Mouse (Mus musculus): ENCODE measurements around the gene Iffo2.
A peak's percentile ranks its signal among the peaks of the same experiment; 100 is the strongest.

The Iffo2 gene

DNA sequence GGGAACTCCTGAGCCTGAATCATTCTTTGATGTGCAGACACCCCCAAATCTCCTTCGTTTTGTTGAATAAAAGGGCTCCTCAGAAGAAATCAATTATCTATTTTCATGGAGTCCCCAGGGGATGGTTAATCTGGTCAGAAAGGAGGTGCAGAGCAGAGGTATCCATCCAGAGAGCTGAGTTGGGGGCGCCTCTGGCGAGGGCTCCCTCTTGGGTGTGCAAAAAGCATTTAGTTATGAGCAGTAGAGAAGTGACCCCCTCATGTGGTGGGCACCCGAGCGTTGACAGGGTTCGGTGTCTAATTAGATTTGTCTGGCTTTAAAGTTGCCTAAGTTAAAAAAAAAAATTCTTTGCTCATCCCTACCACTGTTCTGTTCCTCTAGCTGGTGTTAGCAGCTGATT, 80.6 kb downstream of the Iffo2 start:
- DNase-seq (ENCODE audit: low spot score) = no peak

DNA sequence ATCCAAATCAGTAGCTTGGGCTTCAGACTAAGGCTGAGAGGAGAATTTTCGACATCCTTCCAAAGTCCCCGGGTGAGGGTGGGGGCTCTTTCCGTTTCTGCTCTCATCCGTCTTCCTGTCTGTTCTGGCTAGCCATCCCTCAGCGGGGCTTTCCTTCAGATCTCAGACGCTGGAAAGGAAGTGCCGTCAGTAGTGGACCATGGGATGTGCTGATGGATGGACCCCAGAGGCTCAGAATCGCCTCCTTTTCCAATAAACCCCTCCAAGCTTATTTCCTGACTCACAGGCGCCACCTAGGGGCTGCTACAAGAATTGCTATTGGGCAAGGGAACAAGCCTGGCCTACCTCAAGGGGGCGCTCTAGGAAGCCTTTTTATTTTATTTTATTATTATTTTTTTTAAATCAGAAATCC, 81.2 kb downstream of the Iffo2 start:
- DNase-seq (ENCODE audit: low spot score) = peak; percentile 75

DNA sequence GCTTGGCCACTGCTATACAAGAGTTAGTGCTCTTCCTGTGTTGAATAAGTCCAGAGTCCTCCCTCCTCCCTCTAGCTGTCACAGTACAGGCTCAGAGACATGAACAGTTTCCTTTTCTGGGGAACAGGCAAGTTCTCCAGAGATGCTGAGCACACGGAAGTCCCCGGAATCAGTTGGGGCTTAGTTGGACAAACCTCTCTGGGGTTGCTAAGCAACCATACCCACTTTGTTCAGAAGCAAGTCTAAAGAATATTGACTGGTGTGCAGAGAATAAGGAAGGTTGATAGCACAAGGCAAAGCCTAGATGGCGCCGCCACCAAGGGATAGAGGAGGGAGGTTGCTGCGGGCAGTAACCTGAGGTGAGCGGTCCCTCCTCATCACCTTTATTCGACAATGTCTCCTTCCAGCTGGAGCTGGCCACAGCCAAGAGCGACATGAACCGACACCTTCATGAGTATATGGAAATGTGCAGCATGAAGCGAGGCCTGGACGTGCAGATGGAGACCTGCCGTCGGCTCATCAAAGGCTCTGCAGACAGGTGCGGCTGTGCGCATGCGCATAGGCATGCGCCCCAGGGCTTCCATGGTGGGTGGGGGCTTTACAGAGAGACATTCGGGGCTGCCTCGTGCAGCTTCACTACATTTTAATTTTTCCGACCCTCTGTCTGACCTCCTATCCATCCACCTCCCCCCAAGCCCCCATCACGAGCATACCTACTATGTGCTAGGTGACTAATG, 84.3 kb downstream of the Iffo2 start:
- no peak for DNase-seq (ENCODE audit: low spot score)

DNA sequence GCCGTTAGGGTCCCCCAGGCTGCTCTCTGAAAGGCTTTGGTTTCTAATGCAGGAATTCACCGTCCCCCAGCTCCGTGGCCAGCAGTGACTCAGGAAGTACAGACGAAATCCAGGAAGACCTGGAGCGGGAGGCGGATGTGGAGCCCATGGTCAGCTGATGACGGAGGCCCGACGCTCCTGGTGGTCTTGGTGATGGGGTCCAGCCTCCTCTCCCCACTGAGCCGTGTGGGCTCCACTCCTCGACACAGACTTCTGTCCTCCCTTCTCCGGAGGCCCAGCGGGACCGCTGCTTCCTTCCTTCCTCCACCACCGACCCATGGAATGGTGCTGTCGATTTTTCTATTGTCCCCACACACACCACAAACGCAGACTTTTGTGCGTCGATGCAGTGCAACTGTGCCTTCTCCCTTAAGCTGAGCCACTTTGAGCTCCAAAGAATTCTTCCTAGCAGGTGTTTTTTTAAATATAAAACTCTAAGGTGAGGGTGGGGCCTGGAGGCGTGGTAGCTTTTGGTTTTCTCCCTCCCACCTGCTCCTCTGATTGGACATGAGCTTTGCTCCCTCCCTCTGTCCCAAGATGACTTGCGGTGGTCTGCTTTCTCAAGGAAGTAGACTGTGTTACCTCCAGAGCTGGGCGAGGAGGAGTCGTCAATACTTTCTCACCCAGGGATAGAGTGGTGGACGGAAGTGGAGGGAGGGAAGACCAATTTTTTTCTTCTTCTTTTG, 86.1 kb downstream of the Iffo2 start:
- no peak for DNase-seq (ENCODE audit: low spot score)

DNA sequence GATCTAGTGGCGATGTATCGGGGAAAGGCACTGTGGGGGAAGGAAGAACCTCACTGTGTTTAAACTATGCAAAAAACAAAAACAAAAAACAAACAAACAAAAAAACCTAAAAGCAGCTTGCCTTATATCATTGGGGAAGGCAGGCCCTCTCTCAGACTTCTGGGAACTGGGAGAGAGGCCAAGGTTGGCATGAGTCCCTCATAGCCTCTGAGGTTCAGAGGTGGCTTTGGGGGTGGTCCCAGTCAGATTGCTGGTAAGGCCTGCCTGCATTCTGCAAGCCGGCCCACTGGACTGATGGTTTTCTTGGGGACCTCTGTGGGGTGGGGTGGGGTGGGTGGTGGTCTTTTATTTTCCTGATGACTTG, 86.6 kb downstream of the Iffo2 start:
- no peak for DNase-seq (ENCODE audit: low spot score)

DNA sequence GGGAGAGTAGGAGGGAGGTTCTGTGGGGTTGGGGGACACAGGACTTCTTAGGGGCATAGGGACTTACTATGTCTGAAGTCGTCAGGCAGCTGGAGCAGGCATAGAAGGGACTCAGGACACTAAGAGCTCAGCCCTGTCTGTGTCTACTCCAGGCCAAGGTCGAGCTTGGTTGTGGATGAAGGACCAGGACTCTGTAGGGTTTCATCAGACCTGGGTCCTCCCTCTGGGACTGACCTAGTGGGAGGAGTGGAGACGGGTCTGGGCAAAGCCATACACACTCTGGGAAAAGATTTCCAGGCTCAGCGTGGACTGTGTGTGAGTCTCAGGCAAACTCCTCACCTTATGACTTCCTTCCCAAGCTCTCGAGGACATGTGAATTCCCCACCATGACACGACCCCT, 89.4 kb downstream of the Iffo2 start:
- DNase-seq (ENCODE audit: low spot score) = no peak

DNA sequence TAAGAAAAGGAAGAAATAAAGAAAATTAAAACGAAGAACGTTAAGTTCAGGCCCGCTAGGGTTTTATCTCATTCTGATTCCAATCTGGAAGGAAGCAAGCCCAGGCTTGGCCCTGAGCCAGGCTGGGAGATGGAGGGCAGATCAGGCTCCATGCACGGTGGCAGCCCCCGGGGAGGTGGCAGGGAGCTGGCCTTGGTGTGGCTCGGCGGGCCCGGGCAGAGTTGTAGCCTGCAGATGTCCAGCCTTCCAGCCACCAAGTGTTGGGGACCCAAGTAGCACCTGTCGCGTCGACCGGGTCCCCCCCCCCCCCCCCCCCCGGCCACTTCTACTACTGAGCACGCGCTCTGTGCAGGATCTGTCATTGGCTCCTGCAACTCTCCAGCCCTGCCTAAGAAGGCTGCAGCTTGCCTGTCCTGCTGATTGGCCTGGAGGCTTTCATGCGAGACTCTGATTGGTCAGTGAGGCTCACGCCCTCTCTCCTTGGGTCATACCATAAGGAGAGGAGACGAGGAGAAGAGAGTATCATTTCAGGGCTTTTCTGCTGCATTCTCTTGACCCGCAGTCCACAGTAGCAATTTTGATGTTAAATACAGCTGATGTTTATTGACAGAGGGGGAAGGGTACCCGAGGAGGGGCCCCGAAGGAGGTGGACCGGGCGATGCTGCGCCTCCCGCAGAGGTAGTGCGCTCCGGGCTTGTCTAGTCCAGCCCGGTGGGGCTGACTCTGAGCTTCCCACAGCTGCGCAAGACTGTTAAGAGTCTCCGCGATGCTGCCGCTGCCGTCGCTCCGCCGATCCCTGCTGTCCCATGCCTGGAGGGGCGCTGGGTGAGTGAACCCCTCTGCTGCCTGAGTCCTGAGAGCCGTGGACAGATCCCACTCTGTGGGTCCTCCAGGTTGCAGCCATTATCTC, 92.3 kb downstream of the Iffo2 start, which contains the start of gene Aldh4a1:
Gene Aldh4a1 (plus strand): TSS at position 494 of the 910 bp plus-strand sequence.
- DNase-seq (ENCODE audit: low spot score) = peak; percentile 80

DNA sequence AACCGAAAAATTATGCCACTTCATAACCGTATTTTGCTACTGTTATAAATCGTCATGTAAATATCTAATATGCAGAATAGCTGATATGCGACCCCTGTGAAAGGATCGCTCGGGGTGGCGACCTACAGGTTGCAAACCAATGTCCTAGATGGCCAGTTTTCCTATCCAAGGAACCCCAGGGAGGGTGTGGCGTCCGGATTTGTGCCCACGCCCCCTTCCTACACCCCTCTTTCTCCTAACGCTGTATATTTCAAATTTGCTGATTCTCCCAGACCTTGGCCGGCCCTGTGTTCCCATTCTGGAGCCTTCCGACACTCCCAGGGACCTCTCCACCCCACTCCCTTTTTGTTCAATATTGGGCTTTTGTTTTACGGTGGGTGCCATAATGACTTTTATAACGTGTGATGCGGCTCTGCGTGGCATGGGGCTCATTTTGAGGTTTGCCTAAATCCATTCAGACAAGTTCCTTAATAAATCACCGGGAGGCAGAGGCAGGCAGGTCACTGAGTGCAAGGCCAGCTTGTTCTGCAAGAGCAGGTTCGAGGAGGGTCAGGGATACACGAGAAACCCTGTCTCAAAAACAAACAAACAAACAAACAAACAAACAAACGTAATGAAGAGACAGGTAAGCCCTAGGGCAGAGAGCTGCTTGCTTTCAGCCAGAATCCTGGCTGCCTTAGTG, 93.2 kb downstream of the Iffo2 start:
- no peak for DNase-seq (ENCODE audit: low spot score)

DNA sequence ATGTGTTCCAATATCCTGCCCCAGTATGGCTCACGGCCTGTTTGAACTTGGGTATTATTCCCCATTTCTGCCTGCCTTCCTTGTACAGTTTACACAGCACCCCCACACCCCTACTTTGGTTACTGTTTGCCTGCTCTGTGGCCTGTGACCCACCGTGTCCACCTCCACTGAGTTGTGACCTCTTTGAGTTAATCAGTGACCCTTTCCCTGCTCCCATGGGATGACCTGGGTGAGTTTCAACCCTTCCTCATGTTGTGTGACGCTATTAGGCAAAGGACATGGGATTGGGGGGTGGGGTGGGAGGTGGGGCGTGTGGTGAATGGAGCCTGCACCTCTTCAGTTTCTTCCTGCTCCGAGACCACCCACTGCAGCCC, 93.8 kb downstream of the Iffo2 start:
- DNase-seq (ENCODE audit: low spot score) = no peak

DNA sequence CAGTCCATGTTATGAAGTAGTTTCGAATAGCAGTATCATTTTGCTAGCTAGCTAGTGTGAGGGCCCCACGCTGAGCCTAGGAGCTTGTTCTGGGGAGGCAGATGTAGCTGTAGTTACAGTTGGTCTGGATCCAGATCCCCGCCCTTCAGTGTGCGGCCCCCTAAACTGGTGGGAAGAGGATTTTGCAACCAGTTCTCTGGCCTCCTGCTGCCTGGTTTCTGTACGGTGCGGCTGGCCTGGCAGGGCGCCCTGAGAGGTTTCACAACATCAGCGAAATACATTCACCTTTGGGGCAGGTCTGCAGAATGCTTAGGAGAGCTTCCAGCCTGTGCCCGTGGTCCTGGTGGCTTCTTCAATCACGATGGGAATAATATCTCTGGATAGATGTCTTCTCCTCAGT, 94.4 kb downstream of the Iffo2 start:
- DNase-seq (ENCODE audit: low spot score) = no peak

DNA sequence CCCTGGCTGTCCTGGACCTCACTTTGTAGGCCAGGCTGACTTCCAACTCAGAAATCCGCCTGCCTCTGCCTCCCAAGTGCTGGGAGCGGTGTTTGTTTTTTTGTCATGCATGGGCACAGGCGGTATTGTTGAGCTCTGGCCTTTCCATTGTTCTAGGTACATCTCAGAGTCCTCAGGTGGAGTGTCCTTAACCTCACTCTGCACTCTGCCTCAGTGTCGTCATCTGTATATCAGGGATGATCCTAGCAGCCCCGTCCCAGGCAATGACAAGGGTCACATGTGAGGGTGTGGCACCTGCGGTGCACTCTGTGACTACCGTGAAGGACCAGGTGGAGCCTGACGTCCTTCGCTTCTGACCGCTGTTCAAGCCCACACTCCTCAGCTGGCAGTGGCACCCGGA, 97.0 kb downstream of the Iffo2 start:
- DNase-seq (ENCODE audit: low spot score) = no peak

DNA sequence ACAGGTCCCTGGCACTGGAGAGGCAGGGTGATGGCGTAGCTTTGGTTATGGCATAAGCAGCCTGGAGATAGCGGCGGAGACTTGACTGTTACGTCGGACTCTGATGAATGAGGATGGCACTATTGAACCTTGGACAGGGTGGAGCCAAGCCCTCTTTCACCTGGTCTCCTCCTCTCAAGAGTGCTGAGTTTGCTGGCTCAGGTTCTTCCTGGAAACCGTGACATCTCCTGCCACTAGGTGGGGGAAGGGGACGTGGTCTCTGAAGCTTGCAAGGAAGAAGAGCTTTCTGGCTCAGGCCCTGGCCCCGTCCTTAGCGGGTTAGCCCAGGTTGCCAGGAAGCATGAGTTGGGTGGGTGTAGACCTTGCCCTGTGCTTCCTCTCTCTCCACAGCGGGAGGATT, 99.8 kb downstream of the Iffo2 start:
- no peak for DNase-seq (ENCODE audit: low spot score)

DNA sequence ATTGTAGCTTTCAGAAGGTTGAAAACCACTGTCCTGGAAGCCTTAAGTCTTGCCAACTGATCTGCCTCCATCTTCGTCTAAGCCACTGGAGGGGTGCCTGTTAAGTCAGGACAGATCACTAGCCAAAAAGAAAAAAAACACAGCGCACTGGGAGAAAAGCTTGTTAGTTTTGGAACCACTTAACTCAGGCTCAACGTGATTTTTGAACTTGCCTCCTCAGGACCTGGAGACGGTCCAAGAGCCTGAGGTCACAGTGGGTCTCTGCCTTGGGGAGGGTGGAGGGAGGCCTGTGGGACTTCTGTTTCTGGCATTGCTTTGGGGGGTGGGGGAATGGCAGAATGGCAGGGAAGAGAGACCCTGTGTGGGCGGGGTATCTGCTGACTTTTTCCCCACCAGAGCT, 100.8 kb downstream of the Iffo2 start:
- no peak for DNase-seq (ENCODE audit: low spot score)

DNA sequence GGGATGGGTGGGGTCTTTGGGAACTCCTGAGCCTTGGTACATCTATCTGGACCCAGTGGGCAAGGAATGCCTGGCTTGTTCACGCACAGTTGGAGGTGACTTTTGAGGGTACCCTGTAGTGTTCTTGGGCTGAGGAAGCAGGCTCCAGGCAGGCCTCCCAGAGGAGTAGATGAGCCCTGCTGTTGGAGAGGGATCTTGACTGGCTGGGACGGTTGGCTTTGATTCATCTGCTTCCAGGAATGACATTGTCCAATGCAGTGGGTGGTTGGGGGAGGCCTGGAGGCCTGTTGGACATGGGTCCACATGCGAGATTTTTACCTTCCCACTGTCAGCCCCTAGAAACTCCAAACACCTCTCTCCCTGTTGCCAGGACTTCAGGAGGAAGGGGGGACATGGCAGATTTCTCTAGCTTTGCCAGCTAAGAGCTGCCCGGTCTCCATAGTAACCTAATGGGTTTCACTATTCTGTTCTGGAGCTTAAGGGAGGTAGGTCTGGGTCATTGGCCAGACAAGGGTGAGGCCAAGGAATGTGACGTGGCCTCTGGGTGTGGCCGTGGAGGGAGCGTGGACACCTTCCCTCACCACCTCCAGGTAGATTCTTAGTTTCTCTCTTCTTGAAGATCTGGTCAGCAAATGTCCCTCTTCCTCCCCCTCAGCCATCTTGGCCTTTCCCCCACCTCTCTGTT, 101.4 kb downstream of the Iffo2 start:
- no peak for DNase-seq (ENCODE audit: low spot score)

DNA sequence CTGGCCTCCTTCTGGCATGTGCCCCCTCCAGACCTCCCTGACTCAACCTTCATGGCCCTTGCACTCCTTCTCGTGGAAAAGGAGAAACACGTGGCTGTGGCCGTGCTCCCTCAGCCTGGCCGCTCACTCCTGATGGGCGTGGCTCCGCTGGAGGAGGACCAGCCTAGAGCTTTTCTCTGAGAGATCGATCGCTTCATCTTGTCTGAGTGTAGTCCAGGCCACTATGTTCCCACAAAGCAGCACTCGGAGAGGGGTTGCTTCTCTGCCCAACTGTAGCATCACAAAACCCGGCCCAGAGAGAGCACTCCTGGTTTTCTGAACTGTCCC, 101.9 kb downstream of the Iffo2 start:
- DNase-seq (ENCODE audit: low spot score) = no peak

DNA sequence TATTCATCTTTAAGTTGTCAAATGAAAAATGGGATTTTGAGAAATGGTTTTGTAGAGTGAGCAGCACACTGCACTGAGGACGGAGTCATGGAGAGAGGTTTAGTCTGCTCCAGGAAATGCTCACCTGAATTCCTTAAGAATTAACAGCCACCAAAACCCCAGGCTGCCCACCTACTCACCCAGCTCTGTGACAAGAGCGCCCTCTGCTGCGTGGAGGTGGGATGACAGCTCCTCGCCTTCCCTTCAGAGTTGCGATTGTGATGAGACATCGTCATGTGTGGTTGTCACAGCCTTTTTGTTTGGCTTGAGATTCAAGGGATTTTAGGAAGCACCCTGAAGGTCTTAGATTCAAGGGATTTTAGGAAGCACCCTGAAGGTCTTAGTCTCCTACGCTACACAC, 106.0 kb downstream of the Iffo2 start:
- peak; percentile 61 for DNase-seq (ENCODE audit: low spot score)

DNA sequence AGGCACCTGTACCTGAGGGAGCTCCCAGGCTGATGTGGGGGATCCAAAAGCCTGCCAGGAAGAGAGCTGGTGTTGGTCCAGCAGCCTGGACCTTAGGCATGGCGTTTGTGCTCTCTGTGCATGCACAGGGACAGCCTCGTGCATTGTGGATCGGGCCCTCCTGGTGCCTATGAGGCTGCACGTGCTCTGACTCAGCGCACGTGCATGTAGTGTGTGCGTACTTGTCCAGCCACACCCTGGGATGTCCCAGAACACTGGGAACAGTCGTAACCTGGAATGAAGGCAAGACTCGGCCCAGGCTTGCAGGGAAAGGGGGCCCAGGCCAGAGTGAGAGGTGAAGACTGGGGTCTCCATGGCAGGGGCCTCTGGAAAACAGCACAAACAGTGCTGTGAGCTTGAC, 107.5 kb downstream of the Iffo2 start:
- no peak for DNase-seq (ENCODE audit: low spot score)

DNA sequence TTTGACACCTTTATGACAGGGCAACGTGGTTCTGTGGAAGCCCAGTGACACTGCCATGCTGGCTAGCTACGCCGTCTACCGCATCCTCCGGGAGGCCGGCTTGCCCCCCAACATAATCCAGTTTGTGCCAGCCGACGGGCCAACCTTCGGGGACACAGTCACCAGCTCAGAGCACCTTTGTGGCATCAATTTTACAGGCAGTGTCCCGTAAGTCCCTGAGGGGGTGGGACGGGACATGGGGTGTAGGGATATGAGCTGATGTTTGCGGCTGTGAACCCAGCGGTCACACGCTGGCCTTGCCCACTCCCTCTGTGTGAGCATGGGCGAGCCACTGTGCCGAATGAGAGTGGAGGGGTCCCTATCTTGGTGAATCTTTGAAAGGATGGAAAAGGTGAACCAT, 108.0 kb downstream of the Iffo2 start:
- DNase-seq (ENCODE audit: low spot score) = no peak

DNA sequence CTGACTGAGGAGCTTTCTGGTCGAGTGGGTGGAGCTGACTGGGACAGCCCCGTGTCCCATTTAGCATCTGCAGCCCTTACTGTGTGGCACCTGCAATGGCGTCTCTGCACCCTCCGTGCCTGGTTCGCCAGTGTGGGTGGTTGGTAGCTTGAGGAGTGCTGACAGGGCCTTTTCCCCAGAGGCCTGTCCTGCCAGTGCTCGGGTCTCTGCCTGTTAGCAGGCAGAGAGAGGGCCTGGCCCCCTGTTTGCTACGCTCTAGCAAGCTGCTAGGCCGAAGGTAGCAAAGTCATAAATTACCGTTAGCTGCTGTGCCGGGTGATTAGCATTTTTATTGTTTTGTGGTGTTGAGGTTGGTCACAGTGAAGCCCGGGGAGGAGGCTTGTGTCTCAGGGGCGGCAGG, 109.5 kb downstream of the Iffo2 start:
- DNase-seq (ENCODE audit: low spot score) = no peak

DNA sequence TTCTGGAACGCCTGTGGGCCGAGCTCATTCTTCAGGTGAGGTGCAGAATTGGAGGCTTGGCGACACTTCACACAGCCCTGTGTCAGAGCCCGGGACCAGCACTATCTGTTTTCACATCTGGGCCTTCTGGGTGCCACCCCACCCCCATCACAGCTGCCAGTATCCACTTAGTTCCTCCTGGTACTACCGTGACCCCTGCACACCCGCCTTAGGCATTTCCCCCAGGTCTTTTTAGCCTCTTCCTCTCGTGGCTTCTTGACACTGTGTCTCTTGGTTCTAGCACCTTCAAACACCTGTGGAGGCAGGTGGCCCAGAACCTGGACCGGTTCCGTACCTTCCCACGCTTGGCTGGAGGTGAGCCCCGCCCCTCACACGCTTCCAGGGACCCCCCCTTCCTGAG, 110.0 kb downstream of the Iffo2 start:
- DNase-seq (ENCODE audit: low spot score) = no peak

DNA sequence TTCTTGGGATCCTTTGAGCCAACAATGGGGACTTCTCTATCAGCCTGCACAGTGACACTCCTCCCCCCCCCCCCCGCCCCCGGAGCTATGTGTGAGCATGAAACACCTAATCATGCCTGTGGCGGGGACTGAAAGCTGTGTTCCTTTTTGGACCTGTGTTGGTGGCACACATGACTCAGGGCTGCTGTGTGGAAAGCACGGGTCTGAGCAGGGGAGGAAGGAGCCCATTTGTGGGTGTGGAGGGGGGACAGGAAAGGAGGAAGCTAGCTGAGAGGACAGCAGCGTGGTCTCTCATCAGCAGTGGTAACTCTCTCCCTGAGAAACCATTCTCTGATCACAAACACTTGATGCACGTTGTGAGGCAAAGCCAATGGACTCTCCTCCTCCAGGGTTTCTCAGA, 110.4 kb downstream of the Iffo2 start:
- DNase-seq (ENCODE audit: low spot score) = no peak
